Mouse (Mus musculus) intestine, postnatal 0 days (tissue): ENCODE data around the gene Mettl14. TPM values are rescaled to one million over a fixed set of nuclear protein-coding genes. Genes with fewer than 3 reads are reported as not detected.

Experiments used
- ATAC-seq: fragments of 200-750 bp; cut with Nextera tagmentation; 2 replicates; pipeline ENCODE4 v1.8.0; 2017; ENCODE audit warnings: mild to moderate bottlenecking, moderate TSS enrichment, moderate library complexity
- H3K27ac ChIP-seq: fragments of 300-500 bp; sonication (generic); 2 replicates; pipeline ENCODE4 v1.5.1; 2014; ENCODE audit warnings: mild to moderate bottlenecking, low read depth, low read length, moderate library complexity
- H3K27me3 ChIP-seq: fragments of 300-500 bp; sonication (generic); replicated peaks from 2 replicates; pipeline ENCODE4 v1.6.1; 2014; ENCODE audit warnings: low read length, mixed read lengths; ENCODE audit not compliant: control insufficient read depth, insufficient read depth
- H3K36me3 ChIP-seq: fragments of 300-500 bp; sonication (generic); 2 replicates; pipeline ENCODE4 v1.6.1; 2014; ENCODE audit warnings: mild to moderate bottlenecking, moderate library complexity; ENCODE audit not compliant: control insufficient read depth, insufficient read depth
- H3K4me1 ChIP-seq: fragments of 300-500 bp; sonication (generic); replicated peaks from 2 replicates; pipeline ENCODE4 v1.6.1; 2014; ENCODE audit warnings: antibody characterized with exemption, low read length, mixed read lengths; ENCODE audit not compliant: control insufficient read depth, insufficient read depth
- H3K4me2 ChIP-seq: fragments of 300-500 bp; sonication (generic); replicated peaks from 2 replicates; pipeline ENCODE4 v1.6.1; 2014; ENCODE audit warnings: low read depth, mild to moderate bottlenecking, moderate library complexity
- H3K4me3 ChIP-seq: fragments of 300-500 bp; sonication (generic); 2 replicates; pipeline ENCODE4 v1.5.1; 2014; ENCODE audit warnings: low read depth, low read length
- H3K9ac ChIP-seq: fragments of 300-500 bp; sonication (generic); 2 replicates; pipeline ENCODE4 v1.6.1; 2014; ENCODE audit warnings: mild to moderate bottlenecking, low read depth, low read length
- H3K9me3 ChIP-seq: fragments of 300-500 bp; sonication (generic); 2 replicates; pipeline ENCODE4 v1.6.1; 2016; ENCODE audit warnings: mixed run types; ENCODE audit not compliant: control insufficient read depth
- CTCF ChIP-seq: sonication (generic); IDR thresholded peaks from 2 replicates; pipeline ENCODE4 v1.5.1; 2016; ENCODE audit warnings: low read depth, mild to moderate bottlenecking, control low read depth, antibody characterized with exemption, moderate library complexity
- WGBS: fragments of 180-500 bp; shearing (Covaris S2); extraction: QIAGEN DNeasy Blood & Tissue Kit; methylation state at CpG from one replicate; pipeline ENCODE4 v1.1.7; 2014; 5-methylcytosine and 5-hydroxymethylcytosine counted together
- polyA plus RNA-seq: library from polyadenylated mRNA; unstranded; fragments of >200 nt; fragmentation: Nextera tagmentation; extraction: Ambion mirVana; gene quantifications from 2 replicates; pipeline ENCODE4 v1.2.1, GENCODE M21; 2015

Gene Mettl14
- polyA plus RNA-seq, 1 experiment from 2014 or later = 11.1 TPM

DNA sequence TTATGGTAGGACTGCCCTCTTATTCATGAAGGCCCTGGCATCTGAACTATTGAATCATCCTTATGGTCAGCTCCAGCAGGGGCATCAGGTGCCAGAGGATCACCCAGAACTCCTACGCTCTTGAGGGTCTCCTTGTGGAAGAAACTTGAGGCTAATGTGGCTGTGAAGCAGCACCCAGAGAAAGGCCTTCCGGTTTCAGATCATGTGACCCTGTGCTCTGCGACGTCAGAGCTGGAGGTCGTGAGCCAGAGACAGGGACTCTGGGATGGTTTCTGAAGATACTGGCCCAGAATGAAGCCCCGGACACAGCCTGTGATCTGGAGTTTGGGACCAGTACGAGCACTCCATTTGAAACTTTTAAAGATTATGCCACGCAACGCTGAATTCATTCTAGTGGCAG, 65.6 kb downstream of the Mettl14 start:
- Histone ChIP-seq H3K9ac (no peak overlapping the region), H3K9me3 (no peaks in the 10 kb centered on the region), H3K4me2 (no peak overlapping the region), H3K4me3 (no peak overlapping the region), H3K36me3 (peaks cover 13% of the 10 kb centered on the region; the same call in 1 of the 2 replicates), H3K27ac (no peak overlapping the region), H3K4me1 (no peaks in the 10 kb centered on the region), H3K27me3 (no peaks in the 10 kb centered on the region)
- WGBS = 74% methylated on average over 9 of the region's 9 CpGs
- TF ChIP-seq CTCF = no peak
- ATAC-seq = no peak

Other genes with a start within 250 kb of the Mettl14 start
- gene Synpo2, start 150.0 kb downstream of the Mettl14 start, polyA plus RNA-seq = 23.9 and 25.3 TPM in 2 replicates
- gene Sec24d, start 118.7 kb downstream of the Mettl14 start, polyA plus RNA-seq = 210 and 211 TPM in 2 replicates
- gene Prss12, start 60.8 kb upstream of the Mettl14 start, polyA plus RNA-seq = 5.9 and 6.4 TPM in 2 replicates